Mouse (Mus musculus): ENCODE data around the gene Npdc1.

DNA sequence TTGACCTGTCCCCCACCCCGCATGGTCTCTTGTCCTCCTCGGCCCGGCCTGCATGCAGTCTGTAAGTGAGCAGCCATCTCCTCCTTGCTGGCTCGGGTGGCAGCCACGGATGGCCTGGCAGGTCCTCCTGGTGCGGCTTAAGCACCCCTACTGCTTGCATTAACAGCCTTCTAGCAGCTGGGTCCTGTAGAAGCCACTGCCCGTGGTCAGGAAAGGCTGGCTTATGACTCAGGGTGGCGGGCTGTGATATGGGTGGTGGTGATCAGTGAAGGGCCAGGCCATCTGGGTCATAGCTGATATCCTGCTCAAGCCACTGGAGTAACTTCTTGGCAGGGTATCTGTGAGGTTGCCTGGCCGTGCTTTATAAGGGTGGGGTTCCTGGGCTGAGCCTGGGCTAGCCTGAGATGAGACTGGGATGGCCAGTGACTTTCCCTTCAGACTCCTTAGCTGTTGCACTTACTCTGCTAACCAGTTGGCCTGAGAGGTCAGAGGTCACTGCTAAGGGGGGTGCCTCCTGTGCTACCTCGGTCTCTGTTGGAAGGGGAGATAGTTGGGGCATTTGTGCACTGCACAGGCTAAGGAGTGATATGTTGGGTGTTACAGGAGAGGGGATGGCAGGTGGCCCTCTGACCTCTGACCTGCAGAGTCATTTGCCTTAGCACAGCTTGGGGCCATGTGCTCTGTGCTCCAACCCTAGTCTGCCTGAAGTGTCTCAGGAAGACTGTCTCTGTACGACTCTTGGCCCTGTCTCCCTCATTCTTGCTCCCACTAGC lies 33.4 kb downstream of the Npdc1 start:
- no peak for TF ChIP-seq CTCF (IDR thresholded peaks at IDR 0.05; ENCODE audit: borderline replicate concordance, insufficient read depth, low read length)
- TF ChIP-seq POLR2A (IDR thresholded peaks at IDR 0.05; ENCODE audit: low read depth, low read length): no peak

Measured in embryonic fibroblast, embryonic 13.5 days (primary cell).